Mouse (Mus musculus) cortical plate, adult 2 months (tissue): ENCODE measurements at regions not wholly inside any gene's neighbourhood (a gene's known extent, or its start where the extent isn't known, plus 50 kb on each side); places are given as distances from the start of the nearest gene placed in this dataset.

Experiments
- CTCF ChIP-seq: fragments of 200-500 bp; IDR thresholded peaks from 2 replicates; pipeline ENCODE4 v1.5.1; 2011; ENCODE audit warnings: mild to moderate bottlenecking, control low read depth, low read length; ENCODE audit not compliant: insufficient read depth; ENCODE audit errors: extremely low read depth
- POLR2A ChIP-seq: fragments of 200-500 bp; IDR thresholded peaks from 2 replicates; pipeline ENCODE4 v1.6.1; 2011; ENCODE audit warnings: mild to moderate bottlenecking, low read length, control low read depth; ENCODE audit not compliant: insufficient read depth; ENCODE audit errors: extremely low read depth

DNA sequence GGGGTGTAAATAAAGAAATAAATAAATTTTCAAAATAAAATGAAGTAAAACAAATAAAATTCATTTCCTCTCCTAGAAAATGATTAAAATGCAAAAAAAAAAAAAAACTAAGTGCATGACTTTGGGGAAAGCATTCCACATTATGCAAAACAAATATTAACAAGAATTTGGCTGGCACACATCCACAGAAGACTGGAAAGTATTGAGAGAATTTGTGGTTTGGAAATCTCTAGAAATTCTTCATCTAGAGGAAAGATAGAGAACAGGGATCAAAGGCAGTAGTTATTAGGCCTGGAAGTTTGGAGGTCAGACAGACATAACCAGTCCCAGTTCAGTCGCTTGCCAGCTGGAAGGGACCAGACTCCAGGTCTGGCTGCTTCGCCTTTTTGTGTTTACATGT, 643.6 kb upstream of the Adamts9 start:
- TF ChIP-seq CTCF (no peak), POLR2A (no peak)
